Mouse (Mus musculus): ENCODE results near the gene Bcor.

- TF ChIP-seq POLR2A (IDR thresholded peaks at IDR 0.05; ENCODE audit: extremely low read depth, insufficient read depth, low read length) (no peak), CTCF (IDR thresholded peaks at IDR 0.05; ENCODE audit: low read depth, low read length) (no peak)
Measured at GRCm38 (mm10) chrX:12189511-12189910, 29.4 kb upstream of the Bcor start.

All from liver, adult 2 months (tissue).